In genomic region chr19:56077491-56077890, GRCm38 (mm10) we compare ENCODE assay signal across 24 mouse cellular contexts.
"Had no signal": no experiment of that assay in that cellular context is flagged by ENCODE, and none has a peak within 500 bp of the region (broad histone marks: within the 10 kb centered on the region; RNA-seq: fewer than 3 reads in every experiment).

No protein-coding gene starts in this region.

- H3K4me1 ChIP-seq: heart, embryonic 13.5 days; heart, embryonic 15.5 days; hindbrain, embryonic 13.5 days; hindbrain, embryonic 15.5 days; limb, embryonic 12.5 days; liver, embryonic 13.5 days; liver, embryonic 15.5 days had no signal

- H3K4me3 ChIP-seq: heart, adult 2 months; heart, embryonic 13.5 days; heart, embryonic 15.5 days; hindbrain, embryonic 13.5 days; hindbrain, embryonic 15.5 days; layer of hippocampus, adult 2 months; left cerebral cortex, adult 2 months; limb, embryonic 10.5 days; limb, embryonic 12.5 days; liver, embryonic 13.5 days; liver, embryonic 15.5 days had no signal

- H3K27ac ChIP-seq: heart, adult 2 months; heart, embryonic 13.5 days; heart, embryonic 15.5 days; hindbrain, embryonic 13.5 days; hindbrain, embryonic 15.5 days; hindbrain, postnatal 0 days; layer of hippocampus, adult 2 months; left cerebral cortex, adult 2 months; limb, embryonic 10.5 days; limb, embryonic 12.5 days; liver, embryonic 13.5 days; liver, embryonic 15.5 days had no signal

- DNase-seq: gastrocnemius, postnatal 14 days; gastrocnemius, postnatal 36 days; heart, adult 11 months; heart, adult 2 months; heart, postnatal 14 days; heart, postnatal 36 days; kidney, adult 11 months; kidney, adult 2 months; kidney, postnatal 10 days; kidney, postnatal 25 days; kidney, postnatal 4 days; liver; liver, embryonic 13.5 days; liver, postnatal 0 days had no signal
